Mouse (Mus musculus) ES-E14 (cell line): ENCODE measurements around the gene Smyd3. TPM values are rescaled to one million over a fixed set of nuclear protein-coding genes. Genes with fewer than 3 reads are reported as not detected.

Experiments
- DNase-seq: peaks from one replicate; pipeline ENCODE4 v3.0.0-alpha.2; 2013; ENCODE audit warnings: low read depth, low spot score
- H3K27ac ChIP-seq: 2 replicates; pipeline ENCODE4 v1.5.1; 2012; ENCODE audit warnings: low read depth, mild to moderate bottlenecking, low read length, moderate library complexity, mixed read lengths; ENCODE audit not compliant: poor library complexity, insufficient read depth, severe bottlenecking
- H3K36me3 ChIP-seq: 2 replicates; pipeline ENCODE4 v1.6.1; 2012; ENCODE audit warnings: mild to moderate bottlenecking, low read length, moderate library complexity, mixed read lengths; ENCODE audit not compliant: control insufficient read depth, poor library complexity, insufficient read depth, severe bottlenecking
- H3K4me1 ChIP-seq, 2 experiments: fragments of 150-350 bp in 1 of 2; sonication (generic) in 1 of 2; 2 replicates each; pipeline ENCODE4 v1.6.1; 2012; ENCODE audit warnings: low read length in 2 of 2, mild to moderate bottlenecking in 1 of 2, mixed read lengths in 1 of 2; ENCODE audit not compliant: control insufficient read depth in 2 of 2, insufficient read depth in 2 of 2, poor library complexity in 1 of 2
- H3K4me3 ChIP-seq, 2 experiments: fragments of 150-350 bp in 1 of 2; sonication (generic) in 1 of 2; 2 replicates each; pipeline ENCODE4 v1.5.1; 2012; ENCODE audit warnings: low read length in 2 of 2, low read depth in 1 of 2, mild to moderate bottlenecking in 1 of 2, mixed read lengths in 1 of 2; ENCODE audit not compliant: insufficient read depth in 1 of 2, poor library complexity in 1 of 2, severe bottlenecking in 1 of 2
- H3K9ac ChIP-seq: 2 replicates; pipeline ENCODE4 v1.6.1; 2012; ENCODE audit warnings: low read depth, mild to moderate bottlenecking, low read length, mixed read lengths; ENCODE audit not compliant: poor library complexity, insufficient read depth, severe bottlenecking
- H3K9me3 ChIP-seq: fragments of 150-350 bp; sonication (generic); 2 replicates; pipeline ENCODE4 v1.6.1; 2012; ENCODE audit warnings: low read depth, mild to moderate bottlenecking, low read length; ENCODE audit not compliant: control insufficient read depth, insufficient read depth
- CHD2 ChIP-seq: IDR thresholded peaks from 2 replicates; pipeline ENCODE4 v1.6.1; 2014; ENCODE audit warnings: mild to moderate bottlenecking, low read depth, low read length, inconsistent platforms
- HCFC1 ChIP-seq: IDR thresholded peaks from 2 replicates; pipeline ENCODE4 v1.6.1; 2012; ENCODE audit warnings: low read length, inconsistent platforms, borderline replicate concordance; ENCODE audit not compliant: insufficient read depth
- MAFK ChIP-seq: IDR thresholded peaks from 2 replicates; pipeline ENCODE4 v1.6.1; 2014; ENCODE audit warnings: mild to moderate bottlenecking, low read depth, low read length, inconsistent platforms; ENCODE audit not compliant: insufficient read depth
- ZC3H11A ChIP-seq: IDR thresholded peaks from 2 replicates; pipeline ENCODE4 v1.6.1; 2012; ENCODE audit warnings: low read depth, mild to moderate bottlenecking, inconsistent platforms, low read length, borderline replicate concordance
- ZNF384 ChIP-seq: IDR thresholded peaks from 2 replicates; pipeline ENCODE4 v1.6.1; 2012; ENCODE audit warnings: low read depth, low read length, inconsistent platforms
- in situ Hi-C, 2 experiments: fragments of 600-800 bp; cut with MboI; formaldehyde crosslinking; loops; one replicate each; pipeline ENCODE4 v1.15.1; 2025; ENCODE audit warnings: low sequenced_read_pairs in 2 of 2, inconsistent platforms in 1 of 2; ENCODE audit not compliant: unreplicated experiment in 2 of 2
- total RNA-seq: library from RNA; depleted of rRNA; stranded (reverse); fragments of 300-350 nt; gene quantifications from 2 replicates; pipeline ENCODE4 v1.2.3, GENCODE M21; 2012

Smyd3 gene
- total RNA-seq, 1 experiment = 18.3 TPM

DNA sequence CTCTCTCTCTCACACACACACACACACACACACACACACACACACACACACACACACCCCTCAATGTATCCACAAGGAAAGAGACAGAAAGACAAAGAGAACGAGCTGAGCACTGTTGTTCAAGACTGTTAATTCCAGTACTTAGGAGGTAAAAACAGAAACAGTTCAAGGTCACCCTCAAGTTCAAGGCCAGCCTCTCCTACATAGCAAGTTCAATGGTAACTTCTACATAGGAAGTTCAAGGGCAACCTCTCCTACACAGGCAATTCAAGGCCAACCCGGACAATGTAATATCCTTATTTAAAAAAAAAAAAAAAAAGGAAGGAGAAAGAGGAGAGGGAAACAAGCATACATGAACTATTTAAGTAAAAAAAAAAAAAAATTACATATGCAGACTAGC, 30.6 kb downstream of the Smyd3 start:
- Histone ChIP-seq H3K27ac (peak overlapping the region; percentile 16; the same call in 1 of the 2 replicates), H3K9ac (no peak overlapping the region), H3K9me3 (no peaks in the 10 kb centered on the region), H3K4me1 (peaks cover 17 to 19% of the 10 kb centered on the region in 2 experiments), H3K4me3 (no peak overlapping the region), H3K36me3 (no peaks in the 10 kb centered on the region)
- in situ Hi-C loops = no loop called here
- no peak for DNase-seq
- TF ChIP-seq MAFK (no peak), ZNF384 (peak; percentile 67)

DNA sequence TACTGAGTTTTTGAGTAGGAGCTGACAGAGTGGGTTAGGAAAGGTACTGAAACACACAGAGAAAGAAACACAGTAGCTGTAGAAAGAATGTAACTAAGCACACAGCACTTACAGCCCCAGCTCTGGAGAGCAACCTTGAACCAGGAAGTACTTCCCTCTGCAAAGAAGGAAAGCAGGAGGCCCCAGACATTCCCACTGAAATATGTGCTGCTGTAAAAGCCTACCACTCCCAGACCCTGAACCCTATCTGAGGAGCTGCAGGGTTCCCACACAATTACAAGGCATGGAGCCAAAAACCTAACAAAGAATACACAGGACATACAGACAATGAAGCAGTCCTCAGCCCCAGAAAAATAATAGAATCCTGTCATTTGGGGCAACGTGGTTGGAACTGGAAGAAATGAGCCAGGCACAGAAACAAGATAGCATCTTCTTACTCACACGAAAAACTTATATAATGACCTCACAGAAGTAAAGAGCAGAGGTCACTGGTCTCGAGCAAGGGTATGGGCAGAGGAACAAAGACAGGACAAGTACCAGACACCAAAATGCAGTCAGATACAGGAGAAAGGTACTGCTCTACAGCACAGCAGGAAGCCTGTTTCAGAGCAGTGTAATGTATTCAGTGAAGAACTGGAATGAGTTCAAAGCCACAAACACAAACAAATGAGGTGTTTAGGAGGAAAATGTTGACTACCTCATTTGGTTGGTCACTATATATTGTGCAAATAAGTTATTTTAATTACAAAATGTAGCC, 31.9 kb downstream of the Smyd3 start:
- Histone ChIP-seq H3K27ac (peak overlapping the region; percentile 82; the same call in 1 of the 2 replicates), H3K9me3 (no peaks in the 10 kb centered on the region), H3K4me3 (no peak overlapping the region), H3K9ac (no peak overlapping the region; the same call in 1 of the 2 replicates), H3K36me3 (no peaks in the 10 kb centered on the region), H3K4me1 (peaks cover 17 to 19% of the 10 kb centered on the region in 2 experiments)
- in situ Hi-C loops = no loop called here
- TF ChIP-seq ZC3H11A (no peak), HCFC1 (no peak), MAFK (no peak), ZNF384 (no peak), CHD2 (no peak)
- no peak for DNase-seq

DNA sequence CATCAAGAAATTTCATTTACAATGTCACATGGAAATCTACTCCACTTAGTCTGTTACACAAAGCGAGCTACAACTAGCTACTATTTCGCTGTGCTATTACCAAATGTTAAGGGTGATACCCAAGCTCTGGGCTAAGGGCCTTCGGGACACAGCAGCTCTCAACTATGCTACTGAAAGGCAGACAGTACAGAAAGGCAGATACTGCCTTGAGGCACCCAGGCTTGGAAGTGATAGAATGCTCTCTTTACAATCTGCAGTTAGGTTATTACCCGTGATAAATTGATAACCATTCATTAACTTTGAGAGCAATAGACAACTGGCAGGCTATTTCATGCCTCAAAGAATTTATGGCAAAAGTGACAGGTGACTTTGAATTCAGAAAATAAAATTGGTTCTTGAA, 37.0 kb downstream of the Smyd3 start:
- DNase-seq = no peak
- no peak for TF ChIP-seq CHD2
- TF ChIP-seq ZNF384 = no peak
- TF ChIP-seq HCFC1 = no peak
- H3K4me1 ChIP-seq = peaks cover 5 to 12% of the 10 kb centered on the region in 2 experiments; a peak in 3 of 4 replicates
- no peaks in the 10 kb centered on the region for H3K36me3 ChIP-seq
- in situ Hi-C loops = no loop called here
- no peak overlapping the region for H3K4me3 ChIP-seq
- H3K9ac ChIP-seq = no peak overlapping the region
- H3K27ac ChIP-seq = no peak overlapping the region
- H3K9me3 ChIP-seq = no peaks in the 10 kb centered on the region

- H3K4me1 ChIP-seq = peaks cover 0 to 2% of the 10 kb centered on the region in 2 experiments; a peak in 1 of 4 replicates
- H3K9me3 ChIP-seq = no peaks in the 10 kb centered on the region
- DNase-seq = peak; percentile 62
- H3K9ac ChIP-seq = no peak overlapping the region
- TF ChIP-seq ZC3H11A (peak; percentile 39; the same call in 1 of the 2 replicates), MAFK (no peak), ZNF384 (no peak), CHD2 (no peak), HCFC1 (no peak)
- no peak overlapping the region for H3K27ac ChIP-seq
- in situ Hi-C loops = no loop called here
- no peak overlapping the region for H3K4me3 ChIP-seq
- no peaks in the 10 kb centered on the region; the same call in 1 of the 2 replicates for H3K36me3 ChIP-seq
Observed at GRCm38 (mm10) chr1:179477157-179477902, 40.5 kb downstream of the Smyd3 start.
